Mouse (Mus musculus) MEL (cell line): ENCODE measurements around the gene Phkg1. TPM values are rescaled to one million over a fixed set of nuclear protein-coding genes. Genes with fewer than 3 reads are reported as not detected.

ENCODE experiments used
- DNase-seq: peaks from one replicate; pipeline ENCODE4 v3.0.0; 2011; ENCODE audit warnings: low read depth, low spot score
- H3K27ac ChIP-seq: 2 replicates; pipeline ENCODE4 v1.5.1; 2012; ENCODE audit warnings: low read depth, mild to moderate bottlenecking, control low read depth, low read length, moderate library complexity; ENCODE audit not compliant: control insufficient read depth
- H3K27me3 ChIP-seq, 2 experiments: fragments of 150-350 bp in 1 of 2; sonication (generic) in 1 of 2; 2 replicates each; pipeline ENCODE4 v1.6.1; 2012; ENCODE audit warnings: low read length in 2 of 2, mild to moderate bottlenecking in 2 of 2, improper control_type of control experiment in 1 of 2, moderate library complexity in 1 of 2; ENCODE audit not compliant: insufficient read depth in 2 of 2, control insufficient read depth in 1 of 2
- H3K36me3 ChIP-seq, 2 experiments: 2 replicates each; pipeline ENCODE4 v1.6.1; 2012 to 2014; ENCODE audit warnings: low read length in 2 of 2, improper control_type of control experiment in 1 of 2, inconsistent platforms in 1 of 2, mild to moderate bottlenecking in 1 of 2; ENCODE audit not compliant: insufficient read depth in 2 of 2, control insufficient read depth in 1 of 2
- H3K4me1 ChIP-seq, 2 experiments: fragments of 150-350 bp in 1 of 2; sonication (generic) in 1 of 2; 2 replicates each; pipeline ENCODE4 v1.6.1; 2012; ENCODE audit warnings: low read length in 2 of 2, improper control_type of control experiment in 1 of 2, mild to moderate bottlenecking in 1 of 2; ENCODE audit not compliant: insufficient read depth in 2 of 2, control insufficient read depth in 1 of 2
- H3K4me3 ChIP-seq, 2 experiments: fragments of 150-350 bp in 1 of 2; sonication (generic) in 1 of 2; 2 replicates each; pipeline ENCODE4 v1.5.1; 2012; ENCODE audit warnings: low read depth in 2 of 2, low read length in 2 of 2, mild to moderate bottlenecking in 2 of 2, moderate library complexity in 2 of 2, control low read depth in 1 of 2, improper control_type of control experiment in 1 of 2; ENCODE audit not compliant: control insufficient read depth in 1 of 2, insufficient read depth in 1 of 2
- H3K79me2 ChIP-seq: 2 replicates; pipeline ENCODE4 v1.6.1; 2012; ENCODE audit warnings: mild to moderate bottlenecking, low read length, moderate library complexity; ENCODE audit not compliant: control insufficient read depth, poor library complexity, insufficient read depth
- H3K9ac ChIP-seq: 2 replicates; pipeline ENCODE4 v1.6.1; 2012; ENCODE audit warnings: low read depth, mild to moderate bottlenecking, control low read depth, low read length, moderate library complexity; ENCODE audit not compliant: control insufficient read depth, poor library complexity, severe bottlenecking
- H3K9me3 ChIP-seq: fragments of 150-350 bp; sonication (generic); replicated peaks from 2 replicates; pipeline ENCODE4 v1.6.1; 2012; ENCODE audit warnings: mild to moderate bottlenecking, low read length, improper control_type of control experiment, moderate library complexity; ENCODE audit not compliant: insufficient read depth
- CHD2 ChIP-seq: IDR thresholded peaks from 2 replicates; pipeline ENCODE4 v1.6.1; 2011; ENCODE audit warnings: low read length, improper control_type of control experiment
- CTCF ChIP-seq, 3 experiments: IDR thresholded peaks in 2 of 3; conservative IDR thresholded peaks in 1 of 3; 2 replicates each; pipeline ENCODE4 v1.5.1; 2011 to 2012; ENCODE audit warnings: low read length in 3 of 3, low read depth in 2 of 3, mild to moderate bottlenecking in 2 of 3, improper control_type of control experiment in 1 of 3, inconsistent platforms in 1 of 3, mixed read lengths in 1 of 3, moderate library complexity in 1 of 3; ENCODE audit not compliant: control insufficient read depth in 1 of 3, insufficient read depth in 1 of 3, poor library complexity in 1 of 3, severe bottlenecking in 1 of 3
- EP300 ChIP-seq, 2 experiments: IDR thresholded peaks; 2 replicates each; pipeline ENCODE4 v1.6.1; 2011; ENCODE audit warnings: improper control_type of control experiment in 2 of 2, low read length in 2 of 2, low read depth in 1 of 2, mild to moderate bottlenecking in 1 of 2
- GATA1 ChIP-seq: IDR thresholded peaks from 2 replicates; pipeline ENCODE4 v1.6.1; 2011; ENCODE audit warnings: low read depth, low read length, improper control_type of control experiment
- KAT2A ChIP-seq: conservative IDR thresholded peaks from 2 replicates; pipeline ENCODE4 v1.6.1; 2012; ENCODE audit warnings: low read depth, low read length, improper control_type of control experiment, inconsistent platforms
- MYB ChIP-seq: IDR thresholded peaks from 2 replicates; pipeline ENCODE4 v1.6.1; 2011; ENCODE audit warnings: mild to moderate bottlenecking, low read depth, low read length, improper control_type of control experiment
- MYC ChIP-seq: IDR thresholded peaks from 2 replicates; pipeline ENCODE4 v1.6.1; 2011; ENCODE audit warnings: low read depth, mild to moderate bottlenecking, low read length, improper control_type of control experiment, moderate library complexity
- NRF1 ChIP-seq: IDR thresholded peaks from 2 replicates; pipeline ENCODE4 v1.6.1; 2014; ENCODE audit warnings: low read depth, mild to moderate bottlenecking, inconsistent platforms, low read length, improper control_type of control experiment, moderate library complexity; ENCODE audit not compliant: poor library complexity, insufficient read depth, severe bottlenecking
- POLR2A ChIP-seq, 2 experiments: IDR thresholded peaks; 2 replicates each; pipeline ENCODE4 v1.6.1; 2011 to 2012; ENCODE audit warnings: low read length in 2 of 2, mild to moderate bottlenecking in 2 of 2, control low read depth in 1 of 2, improper control_type of control experiment in 1 of 2, low read depth in 1 of 2, moderate library complexity in 1 of 2; ENCODE audit not compliant: control insufficient read depth in 1 of 2, insufficient read depth in 1 of 2, poor library complexity in 1 of 2
- POLR2AphosphoS5 ChIP-seq: IDR thresholded peaks from 2 replicates; pipeline ENCODE4 v1.6.1; 2012; ENCODE audit warnings: low read depth, borderline replicate concordance, mild to moderate bottlenecking, inconsistent platforms, low read length, moderate library complexity, mixed read lengths
- SMC3 ChIP-seq: IDR thresholded peaks from 2 replicates; pipeline ENCODE4 v1.6.1; 2011; ENCODE audit warnings: low read depth, low read length, improper control_type of control experiment
- TAL1 ChIP-seq: IDR thresholded peaks from 2 replicates; pipeline ENCODE4 v1.6.1; 2012; ENCODE audit warnings: mild to moderate bottlenecking, inconsistent platforms, low read length, moderate library complexity, mixed read lengths
- USF1 ChIP-seq: IDR thresholded peaks from 2 replicates; pipeline ENCODE4 v1.6.1; 2014; ENCODE audit warnings: low read depth, mild to moderate bottlenecking, inconsistent platforms, low read length, improper control_type of control experiment, moderate library complexity
- polyA plus RNA-seq, 2 experiments: library from polyadenylated mRNA; stranded (reverse) in 1 of 2; unstranded in 1 of 2; fragments of >175 nt in 1 of 2; fragments of >200 nt in 1 of 2; gene quantifications; 2 replicates each; pipeline versions ENCODE4 v1.2.1 to v1.2.4; 2012; ENCODE audit warnings: low replicate concordance in 2 of 2, low read depth in 1 of 2; ENCODE audit not compliant: insufficient read length in 2 of 2, insufficient read depth in 1 of 2, missing spikeins in 1 of 2
- total RNA-seq: library from RNA; depleted of rRNA; stranded (reverse); fragments of 300-350 nt; gene quantifications from 2 replicates; pipeline ENCODE4 v1.2.3, GENCODE M21; 2012

Gene Phkg1
- total and polyA plus RNA-seq, 3 experiments: 0.62 to 0.72 TPM; not detected in 1

- no peak for DNase-seq
- Histone ChIP-seq H3K79me2 (no peaks in the 10 kb centered on the region), H3K27me3 (no peaks in the 10 kb centered on the region), H3K9me3 (no peaks in the 10 kb centered on the region), H3K36me3 (no peaks in the 10 kb centered on the region), H3K27ac (no peak overlapping the region), H3K9ac (no peak overlapping the region), H3K4me1 (no peaks in the 10 kb centered on the region), H3K4me3 (no peak overlapping the region)
- TF ChIP-seq GATA1 (no peak), EP300 (IDR thresholded peaks at IDR 0.05; ENCODE audit: low read depth in 1 of 2, low read length in 2 of 2) (no peak), TAL1 (no peak), NRF1 (no peak)
Observed at GRCm38 (mm10) chr5:129869238-129869995, 28.9 kb downstream of the Phkg1 start.

DNA sequence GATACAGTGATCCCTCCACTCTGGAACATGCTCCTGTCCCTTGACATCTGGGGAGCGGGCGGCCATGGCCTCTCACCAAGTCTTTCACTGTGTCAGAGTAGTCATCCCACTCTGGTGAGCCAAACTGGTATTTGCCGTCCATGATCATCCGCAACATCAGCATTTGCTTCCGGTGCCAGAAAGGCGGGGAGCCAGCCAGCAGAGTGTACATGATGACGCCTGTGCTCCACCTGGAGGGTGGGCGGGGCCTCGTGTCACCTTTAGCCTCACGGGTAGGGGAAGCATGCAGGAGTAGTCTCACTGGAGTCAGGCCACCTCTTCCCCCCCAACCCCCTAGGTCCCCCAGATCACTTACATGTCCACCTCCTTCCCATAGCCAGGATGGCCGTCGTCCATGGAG lies 32.5 kb downstream of the Phkg1 start:
- no peaks in the 10 kb centered on the region for H3K4me1 ChIP-seq
- H3K9ac ChIP-seq: no peak overlapping the region
- H3K79me2 ChIP-seq: no peaks in the 10 kb centered on the region
- H3K36me3 ChIP-seq: no peaks in the 10 kb centered on the region; a peak in 1 of 4 replicates
- H3K27me3 ChIP-seq: no peaks in the 10 kb centered on the region
- H3K27ac ChIP-seq: no peak overlapping the region
- H3K9me3 ChIP-seq: no peaks in the 10 kb centered on the region
- H3K4me3 ChIP-seq: no peak overlapping the region
- no peak for DNase-seq
- TF ChIP-seq MYC (no peak), MYB (no peak), POLR2A (IDR thresholded peaks at IDR 0.05; ENCODE audit: control insufficient read depth in 1 of 2, insufficient read depth in 1 of 2, low read depth in 1 of 2, low read length in 2 of 2, poor library complexity in 1 of 2) (no peak), CHD2 (no peak), USF1 (no peak), KAT2A (no peak), POLR2AphosphoS5 (no peak)
- TF ChIP-seq, all 39 proteins: peak for 0

- H3K4me1 ChIP-seq: no peaks in the 10 kb centered on the region
- no peak overlapping the region for H3K9ac ChIP-seq
- H3K9me3 ChIP-seq: no peaks in the 10 kb centered on the region
- H3K27me3 ChIP-seq: no peaks in the 10 kb centered on the region
- H3K27ac ChIP-seq: no peak overlapping the region
- TF ChIP-seq USF1 (no peak), SMC3 (peak; percentile 29), CTCF (IDR thresholded peaks at IDR 0.05 in 2 of 3, conservative IDR thresholded peaks at IDR 0.05 in 1 of 3; ENCODE audit: control insufficient read depth in 1 of 3, insufficient read depth in 1 of 3, low read depth in 2 of 3, low read length in 3 of 3, poor library complexity in 1 of 3, severe bottlenecking in 1 of 3) (peak; percentile 51 to 65 (median 56))
- no peaks in the 10 kb centered on the region; a peak in 1 of 4 replicates for H3K36me3 ChIP-seq
- DNase-seq: peak; percentile 52
- no peak overlapping the region for H3K4me3 ChIP-seq
- no peaks in the 10 kb centered on the region for H3K79me2 ChIP-seq
Observed at GRCm38 (mm10) chr5:129864467-129864866, 33.9 kb downstream of the Phkg1 start.
